15 mouse cellular contexts compared by ENCODE assay signal in the genomic region with DNA sequence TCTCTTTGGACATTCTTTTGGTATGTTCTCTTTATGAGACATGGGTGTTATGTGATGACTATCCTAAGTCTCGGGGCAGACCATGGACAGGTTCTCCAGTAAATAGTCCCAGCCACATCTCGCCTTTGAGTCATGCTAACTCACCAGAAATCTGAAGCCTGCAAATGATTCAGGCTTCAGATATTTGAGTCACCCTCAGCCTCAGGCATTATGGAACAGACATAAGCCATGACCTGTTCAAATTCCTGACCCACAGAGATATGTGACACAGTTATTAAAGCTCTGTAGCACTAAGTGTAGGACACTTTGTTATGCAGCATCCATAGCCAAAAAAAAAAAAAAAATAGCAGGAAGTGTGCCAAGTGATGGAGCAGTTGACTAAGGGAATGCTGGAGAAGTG.
DNase-seq lines count a peak whose midpoint lies in the region.
"Had no signal": no experiment of that assay in that cellular context is flagged by ENCODE, and none has a peak within 500 bp of the region (broad histone marks: within the 10 kb centered on the region; RNA-seq: fewer than 3 reads in every experiment).

No protein-coding gene starts in this region.

- intact Hi-C loops in heart, postnatal 14 days (cut with DNase I): no loop called here
- intact Hi-C loops in heart, postnatal 25 days (cut with DNase I): no loop called here

- DNase-seq in 416B (ENCODE audit: low read depth) (peak; percentile 25), NIH3T3 (ENCODE audit: low read depth) (peak; percentile 58)
- peak; percentile 29 for DNase-seq in fibroblast of lung, adult 2 months (ENCODE audit: low read depth)
- no peak for DNase-seq in heart, postnatal 14 days
- no peak for DNase-seq in layer of hippocampus, postnatal 10 days (ENCODE audit: low spot score in 2 of 2)
- DNase-seq in heart, postnatal 25 days (ENCODE audit: low spot score): no peak
- DNase-seq: adrenal gland, postnatal 10 days; adrenal gland, postnatal 36 days; cerebellum, adult 18-20 months; cerebellum, adult 9-10 months; cerebellum, postnatal 14 days; gastrocnemius, postnatal 36 days; heart, adult 2 months; heart, postnatal 36 days; kidney, adult 11 months had no signal

Comparison
In these comparisons a context has a peak if more than half of its experiments do, and no peak if none do; other contexts are left out.
1. DNase-seq: peak in 416B (single experiment), NIH3T3 (single experiment) and fibroblast of lung, adult 2 months (single experiment); none in heart, postnatal 14 days (0 of 2), layer of hippocampus, postnatal 10 days (0 of 2) and heart, postnatal 25 days (single experiment).